Mouse (Mus musculus) kidney, adult 2 months (tissue): ENCODE results near the gene Cdca8. TPM values are rescaled to one million over a fixed set of nuclear protein-coding genes. Genes with fewer than 3 reads are reported as not detected.

Experiments used
- DNase-seq: peaks from one replicate; pipeline ENCODE4 v3.0.0; 2021
- H3K27ac ChIP-seq: fragments of 200-500 bp; 2 replicates; pipeline ENCODE4 v1.5.1; 2012; ENCODE audit warnings: low read depth, low read length, control low read depth, inconsistent platforms; ENCODE audit not compliant: insufficient read depth
- H3K27me3 ChIP-seq: fragments of 200-500 bp; replicated peaks from 2 replicates; pipeline ENCODE4 v1.6.1; 2012; ENCODE audit warnings: mild to moderate bottlenecking, moderate library complexity, low read length, inconsistent platforms; ENCODE audit not compliant: control insufficient read depth, insufficient read depth
- H3K36me3 ChIP-seq: fragments of 200-500 bp; 2 replicates; pipeline ENCODE4 v1.6.1; 2012; ENCODE audit warnings: mild to moderate bottlenecking, moderate library complexity, low read length, inconsistent platforms; ENCODE audit not compliant: control insufficient read depth, insufficient read depth
- H3K4me1 ChIP-seq: fragments of 200-500 bp; 2 replicates; pipeline ENCODE4 v1.6.1; 2011; ENCODE audit warnings: low read length; ENCODE audit not compliant: control insufficient read depth, insufficient read depth
- H3K4me3 ChIP-seq: fragments of 200-500 bp; 2 replicates; pipeline ENCODE4 v1.5.1; 2011; ENCODE audit warnings: mild to moderate bottlenecking, low read depth, low read length, control low read depth; ENCODE audit not compliant: insufficient read depth
- CTCF ChIP-seq: fragments of 200-500 bp; conservative IDR thresholded peaks from 2 replicates; pipeline ENCODE4 v1.5.1; 2011; ENCODE audit warnings: low read depth, mild to moderate bottlenecking, control low read depth, low read length, moderate library complexity, mixed read lengths; ENCODE audit not compliant: insufficient read depth, insufficient read length
- POLR2A ChIP-seq: fragments of 200-500 bp; IDR thresholded peaks from one replicate; pipeline ENCODE4 v1.6.1; 2011; ENCODE audit warnings: low read depth, low read length, control low read depth
- WGBS: fragments of 180-500 bp; shearing (Covaris S2); methylation state at CpG from one replicate; pipeline ENCODE4 v1.1.7; 2018; 5-methylcytosine and 5-hydroxymethylcytosine counted together
- polyA plus RNA-seq: library from polyadenylated mRNA; depleted of rRNA; stranded (reverse); fragments of >200 nt; gene quantifications from 2 replicates; pipeline ENCODE4 v1.2.3, GENCODE M21; 2012

Cdca8 gene
- polyA plus RNA-seq, 1 experiment: 1.4 TPM

- H3K36me3 ChIP-seq: no peaks in the 10 kb centered on the region
- H3K27me3 ChIP-seq: no peaks in the 10 kb centered on the region
- peak within 1 kb of the TSS; percentile 79 for H3K4me3 ChIP-seq
- peaks cover 5% of the 10 kb centered on the region; the same call in 1 of the 2 replicates for H3K4me1 ChIP-seq
- no peak for TF ChIP-seq POLR2A
- peak; percentile 98 for DNase-seq
- under 1% methylated on average over 52 of the region's 52 CpGs for WGBS
- H3K27ac ChIP-seq: no peak within 1 kb of the TSS
These were observed 2.3 kb downstream of the Cdca8 start, which contains the start of gene 9930104L06Rik for GRCm38 (mm10) chr4:124936613-124937471. Gene 9930104L06Rik, plus strand, starts transcription at chr4:124937048.

DNA sequence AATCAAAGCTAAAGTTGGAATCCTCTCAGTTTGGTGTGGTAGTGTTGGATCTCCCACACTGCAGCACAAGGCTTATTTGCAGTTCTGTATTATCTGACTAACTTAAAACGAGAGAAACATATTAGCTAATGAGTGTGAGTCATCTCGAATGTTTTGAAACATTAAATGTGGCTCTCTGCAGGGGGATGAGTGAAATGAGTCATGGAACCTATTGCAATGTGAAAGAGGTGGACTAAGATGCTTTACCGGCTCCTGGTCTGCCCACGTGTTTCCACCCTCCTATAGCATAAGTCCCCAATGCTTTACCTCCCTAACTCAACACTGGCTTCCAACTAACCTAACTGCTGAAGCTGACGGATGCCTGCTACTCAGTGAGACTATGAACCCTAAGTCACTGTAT is 11.0 kb downstream of the Cdca8 start:
- Histone ChIP-seq H3K4me3 (no peak overlapping the region), H3K4me1 (no peaks in the 10 kb centered on the region), H3K27ac (no peak overlapping the region), H3K27me3 (no peaks in the 10 kb centered on the region), H3K36me3 (no peaks in the 10 kb centered on the region)
- no peak for DNase-seq
- no peak for TF ChIP-seq POLR2A
- no peak for TF ChIP-seq CTCF
- WGBS: 90% methylated on average over 5 of the region's 5 CpGs

- WGBS: 11% methylated on average over 21 of the region's 21 CpGs
- DNase-seq: no peak
- H3K27ac ChIP-seq: no peak overlapping the region
- H3K27me3 ChIP-seq: no peaks in the 10 kb centered on the region; the same call in 1 of the 2 replicates
- H3K4me1 ChIP-seq: no peaks in the 10 kb centered on the region
- no peak overlapping the region for H3K4me3 ChIP-seq
- H3K36me3 ChIP-seq: no peaks in the 10 kb centered on the region
- TF ChIP-seq POLR2A (no peak), CTCF (no peak)
These were observed 32.9 kb downstream of the Cdca8 start for GRCm38 (mm10) chr4:124905971-124906822.

GRCm38 (mm10) chr4:124905417-124905816 is 33.7 kb downstream of the Cdca8 start:
- 65% methylated on average over 4 of the region's 4 CpGs for WGBS
- H3K4me3 ChIP-seq: no peak overlapping the region
- no peaks in the 10 kb centered on the region for H3K4me1 ChIP-seq
- H3K27me3 ChIP-seq: no peaks in the 10 kb centered on the region; the same call in 1 of the 2 replicates
- no peak for DNase-seq
- H3K36me3 ChIP-seq: no peaks in the 10 kb centered on the region
- TF ChIP-seq CTCF: no peak
- no peak for TF ChIP-seq POLR2A
- no peak overlapping the region for H3K27ac ChIP-seq

DNA sequence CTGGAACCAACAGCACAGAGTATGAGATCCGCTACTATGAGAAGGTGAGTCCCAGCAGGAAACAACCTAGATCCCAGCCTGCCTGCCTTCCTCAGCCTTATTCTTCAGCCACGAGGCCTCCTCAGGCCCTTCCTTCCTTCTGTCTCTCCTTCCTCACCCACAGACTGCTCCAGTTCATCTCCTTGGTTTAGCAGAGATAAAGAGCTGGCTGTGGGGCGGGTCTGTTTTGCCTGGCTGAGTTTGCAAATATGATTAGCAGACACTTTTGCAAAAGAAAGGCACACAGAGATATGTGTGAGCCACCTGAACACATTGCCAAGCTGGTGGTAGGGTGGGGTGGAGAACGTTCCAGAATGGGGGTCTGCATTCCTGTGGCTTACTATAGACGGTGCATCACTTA is 39.2 kb downstream of the Cdca8 start:
- TF ChIP-seq POLR2A: no peak
- TF ChIP-seq CTCF: no peak
- Histone ChIP-seq H3K27me3 (no peaks in the 10 kb centered on the region), H3K27ac (no peak overlapping the region), H3K36me3 (no peaks in the 10 kb centered on the region), H3K4me3 (no peak overlapping the region), H3K4me1 (no peaks in the 10 kb centered on the region)
- DNase-seq: no peak
- WGBS: 63% methylated on average over 5 of the region's 5 CpGs

DNA sequence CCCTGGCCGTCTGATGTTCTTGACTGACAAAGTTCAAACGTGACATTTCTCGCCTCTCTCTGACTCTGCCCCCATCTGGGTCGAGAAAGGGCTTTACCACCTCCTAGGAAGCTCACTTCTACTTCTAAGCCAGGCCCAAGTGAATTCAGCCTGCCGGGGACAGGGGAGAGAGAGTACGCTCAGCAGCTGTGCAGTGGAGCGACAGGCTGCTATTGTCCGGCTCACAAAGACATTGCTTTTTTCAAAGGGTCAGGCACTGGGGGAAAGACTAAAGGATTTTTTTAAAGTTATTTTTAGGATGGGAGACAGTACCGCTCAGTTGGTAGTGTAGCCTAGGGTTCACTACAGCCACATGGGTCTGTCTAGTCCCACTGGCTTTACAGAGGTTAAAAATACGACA is 40.7 kb downstream of the Cdca8 start:
- H3K36me3 ChIP-seq: no peaks in the 10 kb centered on the region
- TF ChIP-seq POLR2A (no peak), CTCF (no peak)
- WGBS: 59% methylated on average over 10 of the region's 10 CpGs
- no peak for DNase-seq
- no peaks in the 10 kb centered on the region for H3K4me1 ChIP-seq
- H3K4me3 ChIP-seq: no peak overlapping the region
- H3K27ac ChIP-seq: no peak overlapping the region
- H3K27me3 ChIP-seq: no peaks in the 10 kb centered on the region; the same call in 1 of the 2 replicates
